Mouse (Mus musculus) neural tube, embryonic 13.5 days (tissue): Measurements from ENCODE around the gene Frmd5. TPM values are rescaled to one million over a fixed set of nuclear protein-coding genes. Genes with fewer than 3 reads are reported as not detected.

Experiments used
- ATAC-seq: fragments of 200-750 bp; cut with Nextera tagmentation; 2 replicates; pipeline ENCODE4 v1.8.0; 2017; ENCODE audit warnings: low read depth, mild to moderate bottlenecking, moderate TSS enrichment, moderate library complexity
- H3K27ac ChIP-seq: fragments of 300-500 bp; sonication (generic); replicated peaks from 2 replicates; pipeline ENCODE4 v1.5.1; 2015; ENCODE audit warnings: moderate library complexity, mild to moderate bottlenecking, inconsistent platforms
- H3K27me3 ChIP-seq: fragments of 300-500 bp; sonication (generic); 2 replicates; pipeline ENCODE4 v1.6.1; 2015; ENCODE audit warnings: mild to moderate bottlenecking, inconsistent platforms
- H3K36me3 ChIP-seq: fragments of 300-500 bp; sonication (generic); 2 replicates; pipeline ENCODE4 v1.6.1; 2015; ENCODE audit warnings: mild to moderate bottlenecking, inconsistent platforms
- H3K4me1 ChIP-seq: fragments of 300-500 bp; sonication (generic); replicated peaks from 2 replicates; pipeline ENCODE4 v1.6.1; 2015; ENCODE audit warnings: inconsistent platforms
- H3K4me2 ChIP-seq: fragments of 300-500 bp; sonication (generic); 2 replicates; pipeline ENCODE4 v1.6.1; 2015; ENCODE audit warnings: inconsistent platforms, mild to moderate bottlenecking, moderate library complexity
- H3K4me3 ChIP-seq: fragments of 300-500 bp; sonication (generic); 2 replicates; pipeline ENCODE4 v1.5.1; 2015; ENCODE audit warnings: mild to moderate bottlenecking, inconsistent platforms
- H3K9ac ChIP-seq: fragments of 300-500 bp; sonication (generic); 2 replicates; pipeline ENCODE4 v1.6.1; 2015; ENCODE audit warnings: moderate library complexity, mild to moderate bottlenecking, inconsistent platforms
- H3K9me3 ChIP-seq: fragments of 300-500 bp; sonication (generic); 2 replicates; pipeline ENCODE4 v1.6.1; 2016; ENCODE audit warnings: inconsistent platforms
- WGBS: fragments of 180-500 bp; shearing (Covaris S2); methylation state at CpG from one replicate; pipeline ENCODE4 v1.1.7; 2015; 5-methylcytosine and 5-hydroxymethylcytosine counted together
- polyA plus RNA-seq: library from polyadenylated mRNA; unstranded; fragments of >200 nt; fragmentation: Nextera tagmentation; extraction: Ambion mirVana; gene quantifications from 2 replicates; pipeline ENCODE4 v1.2.1, GENCODE M21; 2015

Frmd5 gene
- polyA plus RNA-seq, 1 experiment from 2014 or later, result 28.1 TPM

DNA sequence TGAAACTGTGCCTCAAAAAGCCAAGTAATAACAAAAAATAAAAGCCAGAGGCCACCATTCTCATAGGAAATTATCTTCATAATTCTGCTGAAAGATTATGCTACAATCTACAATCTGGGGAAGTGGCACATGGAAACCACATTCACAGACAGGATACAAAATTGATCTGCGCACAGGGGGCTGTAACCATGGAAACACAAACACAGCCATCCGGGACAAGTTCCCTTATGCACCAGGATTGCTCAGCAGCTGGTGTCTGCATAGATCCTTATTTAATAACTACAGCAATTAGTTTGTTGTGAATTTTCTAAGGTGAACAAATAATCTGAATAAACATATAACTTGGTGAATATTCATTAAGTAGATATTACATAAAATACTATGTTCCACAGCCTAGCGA is 89.8 kb downstream of the Frmd5 start:
- no peaks in the 10 kb centered on the region for H3K36me3 ChIP-seq
- H3K9ac ChIP-seq, result no peak overlapping the region
- H3K4me3 ChIP-seq, result no peak overlapping the region
- no peaks in the 10 kb centered on the region for H3K9me3 ChIP-seq
- H3K4me2 ChIP-seq, result no peak overlapping the region
- WGBS, result 55% methylated on average over 3 of the region's 3 CpGs
- H3K27ac ChIP-seq, result peak overlapping the region; percentile 10; the same call in 1 of the 2 replicates
- no peaks in the 10 kb centered on the region for H3K27me3 ChIP-seq
- ATAC-seq, result no peak; the same call in 1 of the 2 replicates
- H3K4me1 ChIP-seq, result peaks cover 25% of the 10 kb centered on the region

DNA sequence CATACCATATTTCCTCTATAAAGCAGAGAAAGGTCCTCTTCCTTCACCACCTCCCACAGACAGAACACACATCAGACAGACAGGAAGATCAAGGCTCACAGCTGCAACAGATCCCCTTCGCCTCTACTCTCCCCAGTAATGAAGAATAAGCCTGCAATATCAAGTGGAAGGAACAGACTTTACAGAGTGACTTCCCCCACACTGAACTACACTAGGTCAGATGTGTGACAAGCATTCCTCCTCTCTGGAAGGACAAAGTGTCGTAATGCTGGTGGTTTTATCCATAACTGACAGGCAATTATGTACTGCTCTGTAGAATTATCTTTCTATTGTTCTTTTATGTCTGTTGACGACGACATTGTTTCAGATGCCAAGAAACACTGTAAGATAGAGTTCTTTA is 93.3 kb downstream of the Frmd5 start:
- no peak for ATAC-seq
- H3K27ac ChIP-seq, result no peak overlapping the region
- H3K9me3 ChIP-seq, result no peaks in the 10 kb centered on the region
- no peak overlapping the region for H3K4me3 ChIP-seq
- no peak overlapping the region for H3K4me2 ChIP-seq
- H3K9ac ChIP-seq, result no peak overlapping the region
- no peaks in the 10 kb centered on the region for H3K27me3 ChIP-seq
- WGBS, result 86% methylated on average over 4 of the region's 4 CpGs
- H3K4me1 ChIP-seq, result peaks cover 26% of the 10 kb centered on the region
- no peaks in the 10 kb centered on the region for H3K36me3 ChIP-seq

DNA sequence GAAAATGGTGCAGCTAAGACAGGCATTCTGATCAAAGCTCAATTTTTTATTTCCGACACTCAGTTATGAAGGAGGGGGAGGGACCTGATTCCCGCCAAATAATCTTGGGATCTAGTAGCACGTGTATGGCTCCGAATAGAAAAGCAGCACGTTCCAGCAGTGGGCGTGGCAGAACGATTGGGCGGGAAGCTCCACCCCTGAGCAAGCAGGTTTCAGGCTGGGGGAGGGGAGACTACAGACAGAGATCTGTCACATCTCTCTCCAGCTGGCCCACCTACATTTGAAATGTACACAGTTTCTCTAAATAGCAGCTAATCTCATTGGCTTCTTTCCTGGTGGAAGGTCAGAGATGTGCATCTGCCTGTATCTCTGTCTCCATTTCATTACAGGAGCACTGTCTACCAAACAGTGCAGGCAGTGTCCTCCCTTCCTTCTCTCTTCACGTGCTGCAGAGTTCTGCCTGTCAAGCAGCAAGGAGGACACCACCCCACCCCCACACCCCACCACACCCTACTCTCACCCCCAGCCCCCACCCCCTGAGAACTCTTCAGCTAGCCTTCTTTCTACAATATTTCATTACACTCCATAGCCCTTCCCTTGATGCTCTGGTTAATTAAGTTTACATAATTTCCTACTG is 95.0 kb downstream of the Frmd5 start:
- Histone ChIP-seq H3K9me3 (no peaks in the 10 kb centered on the region), H3K4me2 (no peak overlapping the region), H3K4me3 (no peak overlapping the region), H3K36me3 (no peaks in the 10 kb centered on the region), H3K4me1 (peaks cover 13% of the 10 kb centered on the region), H3K9ac (no peak overlapping the region), H3K27ac (no peak overlapping the region), H3K27me3 (no peaks in the 10 kb centered on the region)
- 22% methylated on average over 9 of the region's 9 CpGs for WGBS
- ATAC-seq, result peak; percentile 27; the same call in 1 of the 2 replicates

DNA sequence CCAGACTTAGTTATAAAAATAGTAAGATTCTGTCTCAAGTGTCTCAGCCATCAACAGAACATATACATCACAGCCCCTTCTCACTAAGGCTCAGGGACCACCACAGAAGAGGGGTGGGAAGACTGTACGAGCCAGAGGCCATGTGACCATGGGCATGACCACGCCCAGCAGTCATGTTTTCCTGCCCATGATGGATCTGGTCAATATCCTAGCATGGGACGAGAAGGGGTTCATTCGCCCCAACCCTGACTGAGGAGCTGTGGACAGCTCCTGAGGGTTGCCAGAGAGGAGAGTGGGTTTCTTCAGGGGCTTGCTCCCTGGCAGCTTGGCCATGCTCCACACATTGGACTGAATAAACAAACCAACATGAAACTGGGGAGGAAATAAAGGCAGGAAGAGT is 97.8 kb downstream of the Frmd5 start:
- H3K27ac ChIP-seq, result no peak overlapping the region
- H3K4me1 ChIP-seq, result peaks cover 12% of the 10 kb centered on the region
- ATAC-seq, result no peak
- H3K36me3 ChIP-seq, result no peaks in the 10 kb centered on the region
- no peak overlapping the region for H3K4me3 ChIP-seq
- H3K4me2 ChIP-seq, result no peak overlapping the region
- WGBS, result 94% methylated on average over 4 of the region's 4 CpGs
- no peaks in the 10 kb centered on the region for H3K9me3 ChIP-seq
- no peak overlapping the region for H3K9ac ChIP-seq
- no peaks in the 10 kb centered on the region for H3K27me3 ChIP-seq

DNA sequence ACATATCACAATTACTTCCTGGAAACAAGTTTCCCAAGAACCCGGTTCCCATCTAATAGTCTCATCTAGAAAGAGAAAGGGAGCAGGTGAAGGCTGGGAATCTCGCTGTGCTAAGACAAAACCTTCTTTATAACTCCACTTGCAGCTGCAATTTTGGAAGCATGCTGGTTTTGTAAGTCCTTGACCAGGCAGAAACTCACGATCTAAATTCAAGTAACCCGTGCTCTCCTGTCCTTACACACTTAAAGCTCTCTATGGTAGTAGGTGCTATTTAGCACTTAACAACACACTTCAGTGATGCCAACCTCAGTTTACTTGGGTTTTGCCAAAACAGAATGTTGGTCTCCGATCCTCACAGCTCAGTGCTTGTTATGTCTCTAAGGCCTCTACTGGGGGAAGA is 99.4 kb downstream of the Frmd5 start:
- Histone ChIP-seq H3K36me3 (no peaks in the 10 kb centered on the region), H3K27me3 (no peaks in the 10 kb centered on the region), H3K27ac (no peak overlapping the region), H3K9ac (no peak overlapping the region), H3K4me1 (peaks cover 12% of the 10 kb centered on the region), H3K4me2 (no peak overlapping the region), H3K9me3 (no peaks in the 10 kb centered on the region), H3K4me3 (no peak overlapping the region)
- no peak for ATAC-seq
- 77% methylated on average over 5 of the region's 5 CpGs for WGBS

DNA sequence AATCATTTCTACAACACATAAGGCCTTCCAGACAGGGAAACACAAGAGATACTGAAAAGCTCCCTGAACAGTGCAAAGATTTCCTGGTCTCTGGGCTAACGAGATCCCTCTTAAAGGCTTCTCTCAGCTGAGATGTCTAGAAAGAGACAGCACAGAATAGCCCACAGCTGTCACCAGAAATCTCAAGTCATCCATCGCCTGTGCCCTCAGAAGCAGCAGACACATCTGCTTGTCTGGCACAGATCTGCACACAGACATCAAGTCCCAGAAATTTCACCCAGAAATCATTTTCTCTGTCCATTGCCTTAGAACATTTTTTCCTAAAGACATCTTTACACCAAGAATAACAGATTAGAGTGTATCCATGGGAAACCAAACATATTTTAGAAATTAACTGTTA is 101.1 kb downstream of the Frmd5 start:
- Histone ChIP-seq H3K36me3 (no peaks in the 10 kb centered on the region), H3K27ac (no peak overlapping the region), H3K4me3 (no peak overlapping the region), H3K4me2 (no peak overlapping the region), H3K9me3 (no peaks in the 10 kb centered on the region), H3K27me3 (no peaks in the 10 kb centered on the region), H3K9ac (no peak overlapping the region), H3K4me1 (0 out of 2 replicates have a peak, but pooled peaks cover 6% of the 10 kb centered on the region)
- 71% methylated on average over 2 of the region's 2 CpGs for WGBS
- no peak for ATAC-seq

DNA sequence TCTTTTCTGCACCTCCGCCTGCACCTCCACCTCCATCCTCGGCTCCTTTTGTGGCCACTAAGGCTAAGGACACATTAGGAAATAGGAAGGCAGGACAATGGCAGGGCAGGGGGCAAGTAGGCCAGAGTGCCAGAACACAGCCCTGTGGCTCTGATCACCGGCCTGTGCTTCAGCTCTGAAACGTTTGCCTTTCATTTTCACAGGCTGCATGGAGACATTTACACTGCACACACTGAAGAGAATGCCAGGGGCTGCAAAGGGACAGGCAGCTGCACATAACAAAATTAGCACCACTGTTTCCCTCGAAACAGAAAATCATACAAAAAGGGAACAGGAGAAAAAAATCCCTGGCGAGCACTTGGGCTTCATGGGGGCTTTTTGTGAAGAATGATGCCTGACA is 107.6 kb downstream of the Frmd5 start:
- Histone ChIP-seq H3K4me2 (no peak overlapping the region), H3K4me1 (peaks cover 16% of the 10 kb centered on the region; the same call in 1 of the 2 replicates), H3K27me3 (no peaks in the 10 kb centered on the region), H3K9ac (0 out of 2 replicates have a peak overlapping the region, but pooled peaks have one; percentile 22), H3K27ac (peak overlapping the region; percentile 46; the same call in 1 of the 2 replicates), H3K4me3 (no peak overlapping the region), H3K9me3 (no peaks in the 10 kb centered on the region), H3K36me3 (no peaks in the 10 kb centered on the region)
- WGBS, result 17% methylated on average over 6 of the region's 6 CpGs
- ATAC-seq, result no peak

DNA sequence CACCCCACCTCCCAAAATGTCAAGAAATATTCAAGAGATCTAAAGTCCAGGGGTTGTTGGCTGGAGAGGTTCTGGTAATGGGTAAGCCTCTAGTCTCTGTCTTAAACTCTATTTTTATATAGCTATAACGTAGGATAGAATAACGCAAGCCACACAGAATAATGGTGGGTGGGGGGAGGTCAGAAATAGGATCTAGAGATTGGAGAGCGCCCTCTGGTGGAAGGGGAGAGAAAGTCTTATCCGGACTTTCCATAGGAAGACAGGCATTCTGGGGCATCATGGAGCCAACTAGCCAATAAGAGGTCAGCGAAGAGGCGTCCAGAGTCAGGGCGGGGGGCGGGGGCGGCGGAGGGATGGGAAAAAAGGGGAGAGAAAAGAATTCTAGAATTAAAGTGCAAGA is 111.5 kb downstream of the Frmd5 start:
- H3K4me3 ChIP-seq, result no peak overlapping the region
- no peak overlapping the region for H3K9ac ChIP-seq
- ATAC-seq, result no peak
- WGBS, result 76% methylated on average over 10 of the region's 10 CpGs
- H3K9me3 ChIP-seq, result no peaks in the 10 kb centered on the region
- H3K36me3 ChIP-seq, result no peaks in the 10 kb centered on the region
- no peaks in the 10 kb centered on the region for H3K27me3 ChIP-seq
- no peak overlapping the region for H3K27ac ChIP-seq
- H3K4me2 ChIP-seq, result no peak overlapping the region
- peaks cover 28% of the 10 kb centered on the region for H3K4me1 ChIP-seq

DNA sequence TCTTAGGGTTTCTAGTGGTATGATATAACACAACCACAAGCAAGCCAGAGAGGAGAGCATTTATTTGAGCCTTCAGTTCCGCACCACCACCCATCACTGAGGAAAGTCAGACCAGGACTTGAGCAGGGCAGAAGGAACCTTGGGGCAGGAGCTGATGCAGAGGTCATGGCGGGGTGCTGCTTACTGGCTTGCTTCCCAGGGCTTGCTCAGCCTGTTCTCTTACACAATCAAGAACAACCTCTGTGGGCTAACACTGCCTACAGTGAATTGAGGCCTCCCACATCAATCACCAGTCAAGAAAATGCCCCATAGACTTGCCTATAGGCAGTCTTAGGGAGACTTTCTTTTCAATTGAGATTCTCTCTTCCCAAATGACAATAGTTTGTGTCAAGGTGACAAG is 118.8 kb downstream of the Frmd5 start:
- H3K9me3 ChIP-seq, result no peaks in the 10 kb centered on the region
- WGBS, result 82% methylated on average over 2 of the region's 2 CpGs
- H3K4me3 ChIP-seq, result no peak overlapping the region
- no peak overlapping the region for H3K9ac ChIP-seq
- H3K36me3 ChIP-seq, result no peaks in the 10 kb centered on the region
- no peak overlapping the region for H3K4me2 ChIP-seq
- no peaks in the 10 kb centered on the region for H3K27me3 ChIP-seq
- no peak for ATAC-seq
- H3K27ac ChIP-seq, result no peak overlapping the region
- H3K4me1 ChIP-seq, result peaks cover 14% of the 10 kb centered on the region; the same call in 1 of the 2 replicates

DNA sequence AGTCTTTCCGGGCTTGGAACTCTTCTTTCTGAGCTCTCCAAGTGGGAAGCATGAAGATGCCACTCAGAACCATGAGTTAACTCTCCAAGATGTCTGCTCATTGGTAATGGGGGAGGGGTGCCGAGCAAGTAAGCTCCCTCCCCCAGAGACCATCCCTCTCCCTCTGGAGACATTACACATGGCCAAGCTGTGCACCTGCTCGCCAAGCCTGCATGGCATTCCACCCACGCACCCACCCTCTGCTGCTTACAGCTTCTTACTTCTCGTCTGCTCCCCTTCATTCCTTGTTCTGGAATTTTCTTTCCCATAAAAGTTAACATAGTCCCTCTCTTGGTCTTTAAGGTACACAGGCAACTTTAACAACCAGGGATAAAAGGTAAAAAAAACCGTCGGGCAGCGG is 123.3 kb downstream of the Frmd5 start:
- no peaks in the 10 kb centered on the region for H3K36me3 ChIP-seq
- H3K4me1 ChIP-seq, result peaks cover under 1% of the 10 kb centered on the region; the same call in 1 of the 2 replicates
- no peak overlapping the region for H3K4me2 ChIP-seq
- no peak overlapping the region for H3K9ac ChIP-seq
- H3K27me3 ChIP-seq, result no peaks in the 10 kb centered on the region
- 89% methylated on average over 8 of the region's 8 CpGs for WGBS
- ATAC-seq, result no peak
- H3K4me3 ChIP-seq, result no peak overlapping the region
- no peak overlapping the region for H3K27ac ChIP-seq
- H3K9me3 ChIP-seq, result no peaks in the 10 kb centered on the region

DNA sequence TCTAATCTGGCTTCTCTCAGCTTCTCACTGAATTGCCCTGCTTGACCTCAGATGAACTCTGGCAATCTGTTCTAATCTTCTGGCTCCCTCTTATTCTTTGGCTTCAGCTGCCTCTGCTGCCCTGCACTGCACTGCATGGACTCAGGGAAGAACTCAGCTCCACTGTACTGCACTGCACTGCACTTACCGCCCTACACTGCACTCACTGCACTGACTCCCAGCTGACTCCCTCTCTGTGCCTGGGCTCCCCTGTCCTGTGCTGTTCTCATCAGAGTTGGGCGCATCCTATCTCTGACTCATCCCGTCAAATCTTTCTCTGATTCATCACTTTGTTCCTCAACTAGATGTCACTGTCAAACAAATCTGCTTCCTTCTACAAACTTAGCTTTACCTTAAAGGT is 124.5 kb downstream of the Frmd5 start:
- H3K27me3 ChIP-seq, result no peaks in the 10 kb centered on the region
- no peak overlapping the region for H3K4me2 ChIP-seq
- no peaks in the 10 kb centered on the region for H3K36me3 ChIP-seq
- no peak overlapping the region for H3K27ac ChIP-seq
- no peak for ATAC-seq
- H3K4me1 ChIP-seq, result peaks cover 10% of the 10 kb centered on the region
- no peak overlapping the region for H3K9ac ChIP-seq
- no peaks in the 10 kb centered on the region for H3K9me3 ChIP-seq
- no peak overlapping the region for H3K4me3 ChIP-seq
- WGBS, result 97% methylated on average over 3 of the region's 3 CpGs

DNA sequence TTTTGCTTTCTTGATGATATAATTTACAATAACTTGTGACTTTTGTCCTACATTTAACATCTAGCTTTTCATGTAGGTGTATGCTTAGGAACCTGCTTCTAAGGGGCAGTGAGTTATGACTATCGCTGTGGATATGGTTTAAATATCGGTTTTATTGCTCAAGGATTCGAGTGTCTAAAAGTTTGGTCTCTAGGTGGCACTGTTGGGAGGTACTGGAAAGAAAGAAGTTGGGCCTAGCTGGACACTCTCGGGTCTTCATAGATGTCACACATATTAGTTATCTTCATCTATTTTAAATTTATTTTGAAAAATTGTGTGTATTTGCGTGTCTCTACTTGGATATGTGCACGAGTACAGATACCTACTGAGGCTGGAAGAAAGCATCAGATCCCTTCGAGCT is 127.2 kb downstream of the Frmd5 start:
- H3K9me3 ChIP-seq, result no peaks in the 10 kb centered on the region
- 80% methylated on average over 7 of the region's 7 CpGs for WGBS
- H3K27ac ChIP-seq, result no peak overlapping the region
- no peak overlapping the region for H3K4me3 ChIP-seq
- H3K4me2 ChIP-seq, result no peak overlapping the region
- no peak for ATAC-seq
- no peak overlapping the region for H3K9ac ChIP-seq
- no peaks in the 10 kb centered on the region for H3K36me3 ChIP-seq
- H3K27me3 ChIP-seq, result no peaks in the 10 kb centered on the region
- H3K4me1 ChIP-seq, result peaks cover 17% of the 10 kb centered on the region

DNA sequence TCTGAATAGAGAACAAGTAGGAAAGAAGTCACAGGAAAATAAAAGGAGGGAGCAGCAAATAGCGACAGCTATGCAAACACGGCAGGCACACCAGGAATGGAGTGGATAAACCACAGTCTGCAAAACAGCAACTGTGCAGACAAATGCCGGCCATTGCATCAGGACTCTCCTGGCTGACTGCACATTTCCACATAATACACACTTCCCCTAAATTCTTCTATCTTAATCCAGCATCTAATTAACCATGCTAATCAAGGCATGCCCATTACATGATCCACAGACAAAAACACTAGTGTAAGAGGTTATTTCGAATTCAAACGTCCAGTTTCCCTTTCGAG is 129.3 kb downstream of the Frmd5 start:
- WGBS, result 59% methylated on average over 6 of the region's 6 CpGs
- Histone ChIP-seq H3K36me3 (no peaks in the 10 kb centered on the region), H3K27me3 (no peaks in the 10 kb centered on the region), H3K4me2 (no peak overlapping the region), H3K27ac (peak overlapping the region; percentile 29; the same call in 1 of the 2 replicates), H3K4me3 (no peak overlapping the region), H3K4me1 (peaks cover 17% of the 10 kb centered on the region), H3K9ac (no peak overlapping the region), H3K9me3 (no peaks in the 10 kb centered on the region)
- ATAC-seq, result no peak
